Mouse (Mus musculus) hindbrain, embryonic 14.5 days (tissue): Measurements from ENCODE around the gene Stard8. TPM values are rescaled to one million over a fixed set of nuclear protein-coding genes. Genes with fewer than 3 reads are reported as not detected.
A peak's percentile ranks its signal among the peaks of the same experiment; 100 is the strongest.

Source experiments
- ATAC-seq: fragments of 200-750 bp; cut with Nextera tagmentation; 2 replicates; pipeline ENCODE4 v1.8.0; 2017; ENCODE audit warnings: moderate number of reproducible peaks, mild to moderate bottlenecking, moderate TSS enrichment, moderate library complexity; ENCODE audit not compliant: low FRiP score
- DNase-seq: peaks from one replicate; pipeline ENCODE4 v3.0.0-alpha.2; 2015; ENCODE audit warnings: low spot score
- H3K27ac ChIP-seq: fragments of 300-500 bp; sonication (generic); 2 replicates; pipeline ENCODE4 v1.5.1; 2014; ENCODE audit warnings: mild to moderate bottlenecking, moderate library complexity
- H3K27me3 ChIP-seq: fragments of 300-500 bp; sonication (generic); 2 replicates; pipeline ENCODE4 v1.6.1; 2014; ENCODE audit warnings: mild to moderate bottlenecking, low read length, mixed read lengths; ENCODE audit not compliant: control insufficient read depth, insufficient read depth
- H3K36me3 ChIP-seq: fragments of 300-500 bp; sonication (generic); replicated peaks from 2 replicates; pipeline ENCODE4 v1.6.1; 2014; ENCODE audit not compliant: control insufficient read depth, insufficient read depth
- H3K4me1 ChIP-seq: fragments of 300-500 bp; sonication (generic); replicated peaks from 2 replicates; pipeline ENCODE4 v1.6.1; 2014; ENCODE audit warnings: antibody characterized with exemption, low read length, mixed read lengths; ENCODE audit not compliant: control insufficient read depth, insufficient read depth
- H3K4me2 ChIP-seq: fragments of 300-500 bp; sonication (generic); replicated peaks from 2 replicates; pipeline ENCODE4 v1.6.1; 2014; ENCODE audit warnings: mild to moderate bottlenecking, moderate library complexity
- H3K4me3 ChIP-seq: fragments of 300-500 bp; sonication (generic); replicated peaks from 2 replicates; pipeline ENCODE4 v1.5.1; 2014; ENCODE audit warnings: mild to moderate bottlenecking, low read length
- H3K9ac ChIP-seq: fragments of 300-500 bp; sonication (generic); 2 replicates; pipeline ENCODE4 v1.6.1; 2014
- H3K9me3 ChIP-seq: fragments of 300-500 bp; sonication (generic); 2 replicates; pipeline ENCODE4 v1.6.1; 2016; ENCODE audit warnings: low read length; ENCODE audit not compliant: control insufficient read depth
- WGBS: fragments of 180-500 bp; shearing (Covaris S2); extraction: QIAGEN DNeasy Blood & Tissue Kit; methylation state at CpG from one replicate; pipeline ENCODE4 v1.1.7; 2014; 5-methylcytosine and 5-hydroxymethylcytosine counted together
- polyA plus RNA-seq: library from polyadenylated mRNA; unstranded; fragments of >200 nt; fragmentation: Nextera tagmentation; extraction: Ambion mirVana; gene quantifications from 2 replicates; pipeline ENCODE4 v1.2.1, GENCODE M21; 2014

Gene Stard8
- polyA plus RNA-seq, 1 experiment from 2014 or later: 5.5 TPM

DNA sequence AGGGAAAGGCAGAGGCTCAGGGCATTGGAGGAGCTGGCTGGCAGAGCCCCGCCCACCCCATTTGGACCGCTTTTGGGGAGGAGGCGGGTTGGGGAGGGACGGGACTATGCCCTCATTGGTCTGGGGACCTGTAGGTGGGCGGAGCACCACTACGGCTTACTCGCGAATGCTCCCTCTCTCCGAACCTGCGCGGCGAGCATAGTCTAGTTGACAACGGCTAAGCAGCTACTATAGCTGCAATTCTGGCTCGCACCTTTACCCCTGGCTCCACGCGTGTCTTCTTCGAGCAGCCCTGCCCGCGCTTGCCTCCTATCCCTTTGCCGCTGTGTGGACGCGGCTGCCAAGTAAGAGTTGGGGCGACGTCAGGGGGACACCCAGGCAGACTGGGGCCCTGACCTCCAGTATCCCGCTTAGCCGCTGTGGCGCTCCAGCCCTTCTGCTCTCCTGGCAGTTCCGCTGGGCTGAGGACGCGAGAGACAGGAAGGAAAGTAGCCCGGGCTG is 39.5 kb downstream of the Stard8 start:
- no peaks in the 10 kb centered on the region for H3K9me3 ChIP-seq
- WGBS: 14% methylated on average over 31 of the region's 31 CpGs
- H3K4me2 ChIP-seq: peak overlapping the region; percentile 60
- H3K9ac ChIP-seq: 0 out of 2 replicates have a peak overlapping the region, but pooled peaks have one; percentile 31
- H3K36me3 ChIP-seq: no peaks in the 10 kb centered on the region
- peaks cover 45% of the 10 kb centered on the region for H3K27me3 ChIP-seq
- ATAC-seq (peak; percentile 95), DNase-seq (peak; percentile 41)
- no peak overlapping the region for H3K27ac ChIP-seq
- no peaks in the 10 kb centered on the region for H3K4me1 ChIP-seq
- H3K4me3 ChIP-seq: peak overlapping the region; percentile 35

DNA sequence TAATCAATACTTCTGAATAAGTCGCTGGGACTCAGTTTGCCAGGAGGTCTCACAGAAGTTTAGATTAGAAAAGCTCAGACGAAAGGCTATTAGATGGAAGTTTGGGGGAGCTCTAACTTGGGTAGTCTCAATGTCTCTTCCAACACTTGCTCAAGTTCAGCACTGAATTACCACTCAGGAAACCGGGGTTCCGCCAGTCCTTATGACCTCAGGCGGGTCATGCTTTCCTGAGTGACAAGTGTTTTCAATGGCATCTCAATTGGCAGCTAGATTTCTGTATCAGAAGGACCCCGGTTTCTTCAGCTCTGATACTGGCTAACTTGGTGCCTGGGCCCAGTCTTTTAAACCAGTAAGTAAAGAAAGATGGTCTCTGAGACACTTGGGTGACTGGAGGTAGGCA is 40.2 kb downstream of the Stard8 start:
- Histone ChIP-seq H3K27ac (no peak overlapping the region), H3K36me3 (no peaks in the 10 kb centered on the region), H3K9me3 (no peaks in the 10 kb centered on the region), H3K9ac (0 out of 2 replicates have a peak overlapping the region, but pooled peaks have one; percentile 31), H3K4me2 (peak overlapping the region; percentile 60), H3K4me1 (no peaks in the 10 kb centered on the region), H3K4me3 (peak overlapping the region; percentile 35), H3K27me3 (peaks cover 45% of the 10 kb centered on the region)
- DNase-seq (no peak), ATAC-seq (no peak)
- 48% methylated on average over 6 of the region's 6 CpGs for WGBS

DNA sequence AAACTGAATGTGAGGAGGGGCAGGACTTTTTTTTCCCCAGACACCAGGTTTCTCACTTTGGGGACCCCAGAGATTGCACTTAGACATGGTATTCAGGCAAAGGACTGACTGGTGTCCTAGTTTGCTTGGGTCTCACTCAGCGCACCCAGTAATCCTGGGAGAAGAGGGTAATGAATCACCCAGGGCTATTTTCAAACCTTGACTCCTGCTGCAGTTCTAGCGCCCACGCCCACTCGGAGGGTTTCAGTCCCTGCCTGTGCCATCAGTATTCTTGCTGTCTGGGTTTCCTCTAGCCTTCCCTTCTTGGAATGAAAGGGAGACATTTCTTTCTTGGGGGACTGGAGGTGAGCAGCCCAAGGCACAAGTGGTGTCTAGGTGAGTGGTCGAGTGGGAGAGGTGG is 40.7 kb downstream of the Stard8 start:
- Histone ChIP-seq H3K4me2 (peak overlapping the region; percentile 60; the same call in 1 of the 2 replicates), H3K4me1 (no peaks in the 10 kb centered on the region), H3K4me3 (0 out of 2 replicates have a peak overlapping the region, but pooled peaks have one; percentile 35), H3K36me3 (no peaks in the 10 kb centered on the region), H3K9me3 (no peaks in the 10 kb centered on the region), H3K27me3 (peaks cover 45% of the 10 kb centered on the region), H3K9ac (no peak overlapping the region), H3K27ac (no peak overlapping the region)
- 81% methylated on average over 5 of the region's 5 CpGs for WGBS
- ATAC-seq: no peak
- no peak for DNase-seq

DNA sequence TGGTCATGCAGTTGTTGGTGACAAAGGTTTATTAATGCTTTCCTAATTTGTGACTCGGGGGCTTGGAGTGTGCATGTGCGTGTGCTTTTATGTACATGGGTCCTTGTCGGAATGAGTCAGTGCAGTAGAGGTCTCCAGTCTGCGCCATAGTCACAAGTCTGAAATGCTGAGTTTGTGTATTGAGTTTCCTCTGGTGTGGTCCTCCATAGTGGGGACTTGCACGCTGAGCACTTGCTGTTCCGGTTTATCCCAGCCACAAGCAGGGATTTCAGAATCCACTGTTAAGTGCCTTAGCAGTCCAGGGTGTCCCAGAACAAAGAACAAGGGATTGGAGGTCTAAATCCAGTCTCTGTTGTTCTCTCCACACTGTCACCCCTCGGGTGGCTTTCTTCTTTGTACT is 42.3 kb downstream of the Stard8 start:
- ATAC-seq: no peak
- H3K36me3 ChIP-seq: no peaks in the 10 kb centered on the region
- WGBS: 54% methylated on average over 7 of the region's 7 CpGs
- peaks cover 45% of the 10 kb centered on the region for H3K27me3 ChIP-seq
- H3K4me1 ChIP-seq: no peaks in the 10 kb centered on the region
- H3K4me3 ChIP-seq: no peak overlapping the region
- H3K27ac ChIP-seq: no peak overlapping the region
- H3K9me3 ChIP-seq: no peaks in the 10 kb centered on the region
- H3K4me2 ChIP-seq: no peak overlapping the region
- no peak for DNase-seq
- H3K9ac ChIP-seq: no peak overlapping the region

DNA sequence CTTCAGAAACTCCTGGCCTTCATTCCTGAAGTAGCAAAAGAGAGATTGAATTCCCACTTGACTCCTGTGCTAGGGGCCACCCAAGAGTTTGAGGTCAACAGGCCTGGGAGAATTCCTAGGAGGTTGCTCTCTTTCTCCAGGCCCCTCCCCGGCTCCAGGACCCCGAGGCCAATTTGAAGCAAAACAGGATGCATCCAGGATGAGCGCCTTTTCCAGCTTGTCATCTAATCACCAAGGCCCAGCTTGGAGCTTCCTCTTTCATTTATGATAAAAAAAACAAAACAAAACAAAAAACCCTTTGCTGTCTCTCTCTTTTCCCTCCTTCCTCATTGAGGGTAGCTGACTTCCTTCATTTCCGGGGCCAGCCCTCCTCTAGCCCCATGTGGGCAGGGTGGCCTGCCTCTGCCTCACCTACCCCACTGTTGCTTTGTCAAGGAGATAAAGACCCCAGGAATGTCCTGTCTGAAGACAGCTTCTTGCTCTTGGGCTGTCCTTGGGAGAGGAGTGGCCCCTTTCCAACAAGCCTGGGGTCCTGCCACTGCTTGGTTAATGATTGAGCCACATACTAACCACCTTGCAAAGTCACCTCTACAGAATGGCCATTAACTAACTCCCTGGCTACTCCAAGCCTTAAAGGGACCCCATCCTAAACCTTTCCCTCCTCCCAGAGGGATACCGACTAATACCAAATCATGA is 43.5 kb downstream of the Stard8 start:
- Histone ChIP-seq H3K27me3 (peaks cover 41% of the 10 kb centered on the region), H3K9ac (no peak overlapping the region), H3K9me3 (no peaks in the 10 kb centered on the region), H3K27ac (no peak overlapping the region), H3K4me2 (no peak overlapping the region), H3K4me1 (no peaks in the 10 kb centered on the region), H3K4me3 (no peak overlapping the region), H3K36me3 (no peaks in the 10 kb centered on the region)
- 73% methylated on average over 5 of the region's 5 CpGs for WGBS
- no peak for ATAC-seq
- DNase-seq: no peak

DNA sequence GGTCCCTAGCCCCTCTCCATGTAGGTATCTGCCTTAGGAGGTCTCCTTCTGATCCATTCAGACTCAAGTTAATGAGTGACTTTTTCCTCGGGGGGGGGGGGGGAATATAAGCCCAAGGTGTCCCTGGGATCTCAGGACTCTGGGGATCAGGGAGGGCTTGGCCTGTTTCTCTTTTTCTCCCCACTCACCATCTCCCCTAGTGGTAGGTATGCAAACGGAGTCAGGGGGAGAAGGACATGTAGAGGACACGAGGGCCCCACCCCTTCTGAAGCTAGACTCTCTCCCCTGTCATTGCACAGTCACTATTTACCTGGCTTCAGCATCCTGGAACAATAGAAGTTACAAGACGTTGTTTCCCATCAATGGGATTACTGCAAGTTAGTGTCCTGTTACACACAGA is 45.1 kb downstream of the Stard8 start:
- ATAC-seq (no peak), DNase-seq (no peak)
- H3K4me1 ChIP-seq: no peaks in the 10 kb centered on the region
- H3K9me3 ChIP-seq: no peaks in the 10 kb centered on the region
- H3K27me3 ChIP-seq: peaks cover 29% of the 10 kb centered on the region
- no peaks in the 10 kb centered on the region for H3K36me3 ChIP-seq
- no peak overlapping the region for H3K27ac ChIP-seq
- H3K4me3 ChIP-seq: no peak overlapping the region
- H3K9ac ChIP-seq: no peak overlapping the region
- H3K4me2 ChIP-seq: no peak overlapping the region
- 41% methylated on average over 4 of the region's 4 CpGs for WGBS

DNA sequence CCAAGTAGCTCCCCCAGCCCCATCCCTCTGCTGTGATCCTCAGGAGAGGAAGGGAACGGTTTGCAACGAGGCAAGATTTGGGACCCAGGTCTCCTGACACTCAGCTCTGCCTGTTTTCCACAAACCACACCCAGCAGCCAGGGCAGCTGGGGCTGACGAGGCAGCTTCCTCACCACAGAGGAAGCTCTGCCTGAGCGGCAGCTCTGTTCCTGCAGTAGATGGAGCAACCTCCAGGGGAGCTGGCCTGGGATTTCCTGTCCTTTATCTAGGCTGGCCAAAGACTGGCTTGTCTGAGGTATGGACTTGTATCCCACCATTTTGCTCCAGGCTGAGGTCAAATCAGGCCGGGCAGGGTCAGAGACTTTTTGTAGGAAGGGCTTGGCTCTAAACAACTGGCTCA is 46.2 kb downstream of the Stard8 start:
- 65% methylated on average over 5 of the region's 5 CpGs for WGBS
- H3K4me2 ChIP-seq: no peak overlapping the region
- no peaks in the 10 kb centered on the region for H3K9me3 ChIP-seq
- no peak overlapping the region for H3K4me3 ChIP-seq
- H3K27me3 ChIP-seq: peaks cover 17% of the 10 kb centered on the region
- no peak overlapping the region for H3K9ac ChIP-seq
- no peaks in the 10 kb centered on the region for H3K36me3 ChIP-seq
- DNase-seq (no peak), ATAC-seq (no peak)
- no peak overlapping the region for H3K27ac ChIP-seq
- no peaks in the 10 kb centered on the region for H3K4me1 ChIP-seq

DNA sequence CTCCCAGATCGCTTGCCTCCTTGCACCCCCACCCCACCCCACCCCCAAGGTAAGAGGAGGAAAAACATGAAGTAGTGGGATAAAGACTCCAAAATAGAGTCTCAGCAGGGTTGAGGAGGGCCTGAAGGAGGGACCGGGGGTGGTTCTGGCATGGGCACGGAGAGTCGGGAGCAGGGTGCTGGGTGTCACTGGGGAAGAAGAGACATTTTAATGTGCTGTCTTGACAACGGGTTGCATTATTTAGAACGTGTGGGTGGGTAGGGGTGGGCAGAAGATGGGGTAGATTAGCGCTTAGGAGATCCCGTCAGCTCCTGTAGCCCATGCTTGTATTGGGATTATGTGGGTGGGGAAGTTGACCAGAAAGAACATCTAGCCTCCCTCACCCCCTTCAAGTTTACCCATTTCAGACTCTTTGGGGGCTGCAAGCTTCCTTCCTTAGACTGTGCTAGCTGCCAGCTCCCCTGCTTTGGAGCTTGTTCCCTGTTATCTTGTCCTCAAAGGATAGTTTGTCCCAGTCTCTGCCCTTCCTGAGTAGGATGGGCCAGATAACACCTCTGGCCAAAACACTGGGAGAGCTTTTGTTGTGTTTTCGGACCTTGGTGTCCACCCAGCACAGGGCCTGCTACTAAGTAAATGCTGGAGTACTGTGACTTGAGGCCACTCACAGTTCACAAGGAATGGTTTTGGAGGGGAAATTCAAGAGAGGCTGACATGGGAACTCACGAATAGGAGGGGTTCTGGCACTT is 47.9 kb downstream of the Stard8 start:
- 79% methylated on average over 10 of the region's 10 CpGs for WGBS
- Histone ChIP-seq H3K9me3 (no peaks in the 10 kb centered on the region), H3K9ac (no peak overlapping the region), H3K4me2 (no peak overlapping the region), H3K4me1 (no peaks in the 10 kb centered on the region), H3K4me3 (no peak overlapping the region), H3K36me3 (no peaks in the 10 kb centered on the region), H3K27me3 (peaks cover 4% of the 10 kb centered on the region; the same call in 1 of the 2 replicates), H3K27ac (no peak overlapping the region)
- no peak for DNase-seq
- no peak for ATAC-seq

DNA sequence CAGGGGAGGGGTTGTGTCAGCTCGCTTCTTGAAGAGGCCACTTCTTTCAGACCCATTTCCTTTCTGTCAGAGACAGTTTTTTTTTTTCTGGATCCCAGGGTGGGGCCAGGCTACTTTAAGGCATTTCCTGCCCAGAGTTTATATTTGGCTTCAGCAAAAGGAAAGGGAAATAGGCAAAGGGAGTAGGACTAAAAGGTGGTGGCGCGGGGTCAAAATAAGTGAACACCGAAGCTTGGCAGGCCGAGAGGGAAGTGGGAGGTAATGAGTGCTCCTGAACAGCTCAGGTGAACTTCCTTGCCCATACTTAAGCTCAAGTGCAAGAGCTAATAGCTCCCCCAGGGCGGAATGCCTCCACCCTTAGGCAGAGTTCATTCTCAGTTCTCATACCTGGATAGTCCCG is 49.2 kb downstream of the Stard8 start:
- no peaks in the 10 kb centered on the region for H3K4me1 ChIP-seq
- H3K4me3 ChIP-seq: no peak overlapping the region
- H3K4me2 ChIP-seq: no peak overlapping the region
- no peaks in the 10 kb centered on the region for H3K36me3 ChIP-seq
- no peak overlapping the region for H3K9ac ChIP-seq
- no peak for DNase-seq
- no peaks in the 10 kb centered on the region for H3K27me3 ChIP-seq
- no peak overlapping the region for H3K27ac ChIP-seq
- WGBS: 88% methylated on average over 7 of the region's 7 CpGs
- H3K9me3 ChIP-seq: no peaks in the 10 kb centered on the region
- no peak for ATAC-seq
